Mouse (Mus musculus): ENCODE measurements around the gene Mrps27. TPM values are rescaled to one million over a fixed set of nuclear protein-coding genes. Genes with fewer than 3 reads are reported as not detected.

Gene Mrps27
- total and polyA plus RNA-seq, 3 experiments, result 32.6 to 64.8 (median 46.8) TPM

DNA sequence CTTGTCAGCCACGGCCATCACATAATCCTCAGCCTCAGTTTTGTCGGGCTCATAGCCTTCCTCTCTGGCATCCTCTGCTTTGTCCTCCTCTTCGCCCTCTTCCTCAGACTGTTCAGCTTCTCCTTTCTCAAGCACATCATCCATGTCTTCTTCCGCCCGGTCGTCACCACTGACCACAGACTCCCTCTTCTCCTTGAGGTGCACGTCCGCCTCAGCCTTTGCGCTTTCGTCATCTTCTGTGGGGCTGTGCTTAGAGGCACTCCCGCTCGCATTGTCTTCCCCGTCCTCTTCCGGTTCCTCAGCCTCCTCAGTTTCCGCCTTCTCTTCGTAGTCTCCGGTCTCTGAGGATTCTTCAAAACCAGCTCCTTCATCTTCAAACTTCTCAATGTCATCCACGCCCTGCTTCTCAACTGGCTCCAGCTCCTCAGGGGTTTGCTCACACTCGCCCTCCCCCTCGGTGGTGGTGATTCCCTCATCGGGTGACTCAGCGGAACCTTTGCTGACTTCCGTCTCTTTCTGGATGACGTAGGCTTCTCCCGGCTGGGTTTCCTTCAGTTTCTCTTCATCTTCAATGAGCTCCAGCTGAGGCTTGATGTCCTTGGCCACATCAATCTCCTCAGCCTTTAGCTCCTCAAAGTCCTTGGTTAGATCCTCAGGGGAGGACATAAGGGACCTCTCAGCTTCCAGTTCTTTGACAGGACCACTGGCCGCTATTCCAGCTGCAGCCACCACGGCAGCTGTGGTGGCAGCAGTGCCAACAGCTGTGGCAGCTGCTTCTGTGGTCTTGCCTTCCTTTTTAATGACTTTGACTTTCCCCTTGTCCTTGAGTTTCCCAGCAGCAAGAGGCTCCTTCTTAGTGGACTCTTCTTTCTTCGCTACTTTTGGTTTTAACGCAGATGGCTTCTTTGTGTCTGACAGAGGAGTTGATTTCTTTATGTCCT lies 88.8 kb downstream of the Mrps27 start:
- peak overlapping the region; percentile 12; the same call in 1 of the 2 replicates for H3K9ac ChIP-seq (ENCODE audit: insufficient read depth, low read depth)
- no peaks in the 10 kb centered on the region for H3K79me2 ChIP-seq (replicated peaks; ENCODE audit: control insufficient read depth, extremely low read depth, insufficient read depth, poor library complexity, severe bottlenecking)
- H3K9me3 ChIP-seq (replicated peaks; ENCODE audit: low read length), result no peaks in the 10 kb centered on the region
- no peak overlapping the region for H3K27ac ChIP-seq (ENCODE audit: insufficient read depth, low read depth)
- peak overlapping the region in 2 of 3 experiments; percentile 35 to 61 for H3K4me3 ChIP-seq (replicated peaks in 1 of 3; ENCODE audit: low read depth in 2 of 3, low read length in 2 of 3, poor library complexity in 1 of 3)
- dilution Hi-C loops (cut with MboI; ENCODE audit: extremely low pct_ligation_motif_present, extremely low pct_unique_long_range_greater_than_20kb, low sequenced_read_pairs) (no loop called here), in situ Hi-C loops (cut with MboI; ENCODE audit: low pct_ligation_motif_present, low pct_unique_long_range_greater_than_20kb, low sequenced_read_pairs) (no loop called here)
- H3K4me2 ChIP-seq (ENCODE audit: insufficient read depth, low read depth, poor library complexity, severe bottlenecking), result peak overlapping the region; percentile 92
- peaks cover 2% of the 10 kb centered on the region for H3K27me3 ChIP-seq (replicated peaks)
- DNase-seq (ENCODE audit: extremely low read depth), result peak; percentile 9
- H3K36me3 ChIP-seq (replicated peaks in 1 of 2; ENCODE audit: control insufficient read depth in 1 of 2, insufficient read depth in 1 of 2, low read length in 1 of 2), result no peaks in the 10 kb centered on the region
- H3K4me1 ChIP-seq (ENCODE audit: control insufficient read depth in 1 of 2, insufficient read depth in 2 of 2), result peaks cover 4 to 13% of the 10 kb centered on the region in 2 experiments; a peak in 2 of 4 replicates
- TF ChIP-seq MAX (IDR thresholded peaks at IDR 0.05; ENCODE audit: low read length), result peak; percentile 41; the same call in 1 of the 2 replicates
- TF ChIP-seq TBP (conservative IDR thresholded peaks at IDR 0.05; ENCODE audit: low read depth, low read length), result no peak
- 0 out of 2 replicates have a peak, but pooled peaks have one; percentile 4 for TF ChIP-seq CHD1 (IDR thresholded peaks at IDR 0.05; ENCODE audit: low read depth, low read length)
- no peak for TF ChIP-seq NRF1 (IDR thresholded peaks at IDR 0.05; ENCODE audit: low read depth, low read length)
- no peak for TF ChIP-seq POLR2A (IDR thresholded peaks at IDR 0.05; ENCODE audit: low read depth, low read length)
- peak; percentile 85 for TF ChIP-seq ELF1 (IDR thresholded peaks at IDR 0.05; ENCODE audit: low read depth, low read length)
- no peak for TF ChIP-seq CTCF (conservative IDR thresholded peaks at IDR 0.05 in 1 of 2, IDR thresholded peaks at IDR 0.05 in 1 of 2; ENCODE audit: low read depth in 2 of 2, low read length in 2 of 2)
- no peak for TF ChIP-seq PAX5 (IDR thresholded peaks at IDR 0.05; ENCODE audit: low read length)
- no peak for TF ChIP-seq USF1 (IDR thresholded peaks at IDR 0.05; ENCODE audit: low read depth, low read length)
- no peak for TF ChIP-seq POLR2AphosphoS2 (IDR thresholded peaks at IDR 0.05; ENCODE audit: low read depth, low read length)
- peak; percentile 43; the same call in 1 of the 2 replicates for TF ChIP-seq IRF4 (IDR thresholded peaks at IDR 0.05; ENCODE audit: low read depth, low read length)
- TF ChIP-seq RAD21 (IDR thresholded peaks at IDR 0.05; ENCODE audit: low read depth, low read length), result no peak
- TF ChIP-seq USF2 (conservative IDR thresholded peaks at IDR 0.05; ENCODE audit: low read depth, low read length), result no peak
- no peak for TF ChIP-seq MEF2A (IDR thresholded peaks at IDR 0.05; ENCODE audit: borderline replicate concordance, low read depth, low read length)
- no peak for TF ChIP-seq ZNF384 (IDR thresholded peaks at IDR 0.05; ENCODE audit: low read depth, low read length)
- peak; percentile 48 for TF ChIP-seq BHLHE40 (IDR thresholded peaks at IDR 0.05; ENCODE audit: low read depth, low read length)
- peak; percentile 44; the same call in 1 of the 2 replicates for TF ChIP-seq MAZ (IDR thresholded peaks at IDR 0.05; ENCODE audit: low read depth, low read length)
- TF ChIP-seq JUND (conservative IDR thresholded peaks at IDR 0.05; ENCODE audit: low read depth, low read length), result no peak
- peak; percentile 70 for TF ChIP-seq ETS1 (conservative IDR thresholded peaks at IDR 0.05; ENCODE audit: low read depth, low read length)
- TF ChIP-seq GABPA (IDR thresholded peaks at IDR 0.05; ENCODE audit: insufficient replicate concordance, low read depth, low read length), result no peak
- TF ChIP-seq HCFC1 (IDR thresholded peaks at IDR 0.05; ENCODE audit: low read depth, low read length), result peak; percentile 70
- 0 out of 2 replicates have a peak, but pooled peaks have one; percentile 29 for TF ChIP-seq NELFE (IDR thresholded peaks at IDR 0.05; ENCODE audit: low read depth, low read length)
- no peak for TF ChIP-seq E2F4 (IDR thresholded peaks at IDR 0.05; ENCODE audit: insufficient replicate concordance, low read depth, low read length)
- no peak for TF ChIP-seq ZKSCAN1 (IDR thresholded peaks at IDR 0.05; ENCODE audit: borderline replicate concordance, low read depth, low read length)
- 0 out of 2 replicates have a peak, but pooled peaks have one; percentile 15 for TF ChIP-seq JUN (IDR thresholded peaks at IDR 0.05; ENCODE audit: insufficient read depth, low read depth, low read length)
- 0 out of 2 replicates have a peak, but pooled peaks have one; percentile 49 for TF ChIP-seq KAT2A (IDR thresholded peaks at IDR 0.05; ENCODE audit: insufficient replicate concordance, low read length)
- no peak for TF ChIP-seq ZMIZ1 (IDR thresholded peaks at IDR 0.05; ENCODE audit: low read depth, low read length)
- peak; percentile 35; the same call in 1 of the 2 replicates for TF ChIP-seq SIN3A (IDR thresholded peaks at IDR 0.05; ENCODE audit: low read length)
- no peak for TF ChIP-seq ZC3H11A (IDR thresholded peaks at IDR 0.05; ENCODE audit: low read depth, low read length)
- TF ChIP-seq MXI1 (IDR thresholded peaks at IDR 0.05; ENCODE audit: low read depth, low read length), result peak; percentile 53; the same call in 1 of the 2 replicates
- TF ChIP-seq CHD2 (IDR thresholded peaks at IDR 0.05; ENCODE audit: low read length), result peak; percentile 49
- TF ChIP-seq MAFK (IDR thresholded peaks at IDR 0.05; ENCODE audit: insufficient replicate concordance, low read length), result peak; percentile 79
- no peak for TF ChIP-seq MYC (IDR thresholded peaks at IDR 0.05; ENCODE audit: low read depth, low read length)
- TF ChIP-seq SMC3 (IDR thresholded peaks at IDR 0.05; ENCODE audit: low read depth, low read length), result no peak
- TF ChIP-seq EP300 (IDR thresholded peaks at IDR 0.05; ENCODE audit: low read length), result 0 out of 2 replicates have a peak, but pooled peaks have one; percentile 19
- no peak for TF ChIP-seq RCOR1 (conservative IDR thresholded peaks at IDR 0.05; ENCODE audit: low read depth, low read length)
- no peak for TF ChIP-seq UBTF (IDR thresholded peaks at IDR 0.05; ENCODE audit: low read depth, low read length)
